Mouse (Mus musculus) forebrain, embryonic 14.5 days (tissue): ENCODE data around the gene Dtx3l. TPM values are rescaled to one million over a fixed set of nuclear protein-coding genes. Genes with fewer than 3 reads are reported as not detected.

Experiments used
- polyA plus RNA-seq: library from polyadenylated mRNA; unstranded; fragments of >200 nt; fragmentation: Nextera tagmentation; extraction: Ambion mirVana; gene quantifications from 2 replicates; pipeline ENCODE4 v1.2.1, GENCODE M21; 2014

Gene Dtx3l
- polyA plus RNA-seq, 1 experiment from 2014 or later = 1.9 TPM

Other genes starting within 250 kb of the Dtx3l start
- 40.7 and 46.1 TPM in 2 replicates for gene Dirc2, start 169.8 kb downstream of the Dtx3l start, polyA plus RNA-seq
- 24.7 and 24.9 TPM in 2 replicates for gene Hspbap1, start 168.8 kb downstream of the Dtx3l start, polyA plus RNA-seq
- 0.16 and 0.25 TPM in 2 replicates for gene Parp14, start 67.6 kb downstream of the Dtx3l start, polyA plus RNA-seq
- 2.5 and 3.1 TPM in 2 replicates for gene Parp9, start 681 bp downstream of the Dtx3l start, polyA plus RNA-seq
- 85.2 and 90.2 TPM in 2 replicates for gene Kpna1, start 39.6 kb upstream of the Dtx3l start, polyA plus RNA-seq
- 17.6 and 17.7 TPM in 2 replicates for gene Wdr5b, start 102.0 kb upstream of the Dtx3l start, polyA plus RNA-seq
- 186 and 211 TPM in 2 replicates for gene Fam162a, start 132.4 kb upstream of the Dtx3l start, polyA plus RNA-seq
- gene Ccdc58, start 132.5 kb upstream of the Dtx3l start, polyA plus RNA-seq = 39.0 and 39.2 TPM in 2 replicates
- not detected in 2 replicates for gene Csta1, start 192.1 kb upstream of the Dtx3l start, polyA plus RNA-seq
- gene Stfa2l1, start 217.7 kb upstream of the Dtx3l start, polyA plus RNA-seq = not detected in 2 replicates
- gene Gm5483, start 245.1 kb upstream of the Dtx3l start, polyA plus RNA-seq = not detected in 2 replicates